Mouse (Mus musculus): ENCODE measurements around the gene Xpa.
A peak's percentile ranks its signal among the peaks of the same experiment; 100 is the strongest.

Gene Xpa

GRCm38 (mm10) chr4:46146881-46147280, 49.2 kb downstream of the Xpa start:
- no peak for DNase-seq (ENCODE audit: low read depth, low spot score)

- DNase-seq (ENCODE audit: low read depth, low spot score) = peak; percentile 75
Measured at GRCm38 (mm10) chr4:46144323-46144722, 51.8 kb downstream of the Xpa start.

GRCm38 (mm10) chr4:46138287-46139222, 57.6 kb downstream of the Xpa start, which contains the start of the genes Ncbp1 and Tstd2:
Ncbp1 (plus strand) TSS chr4:46138613.
Tstd2 (minus strand) TSS chr4:46138694.
- peak; percentile 93 for DNase-seq (ENCODE audit: low read depth, low spot score)

DNA sequence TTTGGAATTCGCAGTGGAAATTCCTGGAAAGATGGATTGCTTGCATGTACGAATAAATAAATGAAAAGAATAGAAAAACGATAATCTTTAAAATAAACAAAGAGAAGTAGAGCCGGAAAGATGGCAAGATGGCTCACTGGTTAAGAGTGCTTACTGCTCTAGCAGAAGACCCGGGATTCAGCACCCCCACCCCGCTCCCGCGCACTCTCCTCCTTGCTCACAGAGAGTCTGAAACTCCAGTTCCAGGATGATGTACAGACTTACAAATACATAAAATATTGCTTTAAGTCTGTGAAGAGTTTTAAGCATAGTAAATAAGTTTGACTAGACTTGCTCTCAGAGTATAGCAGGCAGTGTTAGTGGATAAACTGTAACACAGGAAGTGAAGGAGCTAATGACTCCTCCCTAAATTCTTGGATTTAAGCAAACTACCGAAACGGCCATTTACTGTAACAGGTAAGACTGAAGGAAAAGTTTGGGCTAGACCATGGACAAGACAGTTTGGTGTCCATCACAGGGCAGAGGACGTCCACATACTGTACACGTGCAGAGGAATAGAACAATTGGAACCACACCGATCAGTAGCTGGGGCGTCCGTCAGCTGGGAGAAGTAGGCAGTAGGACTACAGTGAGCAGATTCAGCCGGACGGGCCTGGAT, 58.4 kb downstream of the Xpa start:
- peak; percentile 54 for DNase-seq (ENCODE audit: low read depth, low spot score)

DNA sequence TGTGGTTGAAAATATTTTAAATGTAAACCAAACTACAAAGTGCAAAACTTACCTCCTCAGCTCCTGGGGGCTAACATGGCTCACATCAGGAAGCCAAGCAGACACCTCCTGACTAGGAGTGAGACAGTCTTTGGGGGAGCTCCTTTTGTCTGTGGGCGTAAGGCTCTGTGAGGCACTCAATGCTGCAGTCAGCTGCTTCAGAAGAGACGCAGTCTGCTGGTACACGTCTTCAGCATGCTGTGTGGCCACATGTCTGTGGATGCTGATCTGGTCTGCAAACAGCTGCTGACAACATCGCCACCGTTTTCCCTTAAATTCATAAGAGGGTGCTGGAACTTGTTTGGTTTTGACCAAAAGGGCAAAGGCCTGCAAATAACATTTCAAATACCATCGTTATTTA, 64.3 kb downstream of the Xpa start:
- no peak for DNase-seq (ENCODE audit: low read depth, low spot score)

DNA sequence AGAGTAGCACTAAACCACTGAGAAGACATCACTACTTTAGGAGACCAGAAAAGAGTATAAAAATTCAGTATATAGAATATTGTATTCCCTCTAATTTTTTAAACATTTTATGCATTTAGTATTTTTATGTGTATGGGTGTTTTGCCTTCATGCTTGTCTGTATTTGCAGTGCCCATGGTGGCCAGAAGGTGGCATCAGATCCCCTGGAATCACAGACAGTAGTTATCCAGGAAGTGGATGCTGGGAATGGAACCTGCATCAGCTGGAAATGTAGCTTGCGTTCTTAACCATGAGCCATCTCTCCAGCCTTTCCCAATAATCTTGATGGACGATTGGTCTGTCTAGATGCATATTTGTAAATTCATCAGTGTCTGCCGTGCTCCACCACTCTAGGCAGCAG, 65.9 kb downstream of the Xpa start:
- DNase-seq (ENCODE audit: low read depth, low spot score) = peak; percentile 66

- DNase-seq (ENCODE audit: low read depth, low spot score) = no peak
Measured at GRCm38 (mm10) chr4:46129311-46130004, 66.7 kb downstream of the Xpa start.

DNA sequence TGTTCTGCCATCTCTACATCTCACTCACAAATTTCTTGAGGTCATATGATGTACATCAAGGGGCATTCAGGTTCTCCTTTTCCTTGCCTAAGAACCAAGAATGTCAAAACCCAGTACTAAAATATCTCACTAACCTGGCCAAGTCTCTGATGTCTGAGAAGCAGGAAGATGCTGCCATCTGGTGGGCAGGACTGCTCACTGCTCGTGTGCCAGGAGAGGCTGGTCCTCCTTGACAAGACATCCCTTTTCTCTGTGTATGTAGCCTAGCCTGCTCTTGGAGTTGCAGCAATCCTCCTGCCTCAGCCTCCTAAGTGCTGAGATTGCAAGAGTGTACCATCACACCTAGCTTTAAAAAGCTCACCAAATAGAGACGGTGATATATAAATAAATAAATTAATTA, 69.6 kb downstream of the Xpa start:
- peak; percentile 65 for DNase-seq (ENCODE audit: low read depth, low spot score)

- no peak for DNase-seq (ENCODE audit: low read depth, low spot score)
Measured at GRCm38 (mm10) chr4:46123358-46123757, 72.8 kb downstream of the Xpa start.

GRCm38 (mm10) chr4:46120767-46121166, 75.3 kb downstream of the Xpa start:
- no peak for DNase-seq (ENCODE audit: low read depth, low spot score)

- no peak for DNase-seq (ENCODE audit: low read depth, low spot score)
Measured at GRCm38 (mm10) chr4:46119514-46120094, 76.5 kb downstream of the Xpa start.

- no peak for DNase-seq (ENCODE audit: low read depth, low spot score)
Measured at GRCm38 (mm10) chr4:46117536-46117935, 78.6 kb downstream of the Xpa start.

DNA sequence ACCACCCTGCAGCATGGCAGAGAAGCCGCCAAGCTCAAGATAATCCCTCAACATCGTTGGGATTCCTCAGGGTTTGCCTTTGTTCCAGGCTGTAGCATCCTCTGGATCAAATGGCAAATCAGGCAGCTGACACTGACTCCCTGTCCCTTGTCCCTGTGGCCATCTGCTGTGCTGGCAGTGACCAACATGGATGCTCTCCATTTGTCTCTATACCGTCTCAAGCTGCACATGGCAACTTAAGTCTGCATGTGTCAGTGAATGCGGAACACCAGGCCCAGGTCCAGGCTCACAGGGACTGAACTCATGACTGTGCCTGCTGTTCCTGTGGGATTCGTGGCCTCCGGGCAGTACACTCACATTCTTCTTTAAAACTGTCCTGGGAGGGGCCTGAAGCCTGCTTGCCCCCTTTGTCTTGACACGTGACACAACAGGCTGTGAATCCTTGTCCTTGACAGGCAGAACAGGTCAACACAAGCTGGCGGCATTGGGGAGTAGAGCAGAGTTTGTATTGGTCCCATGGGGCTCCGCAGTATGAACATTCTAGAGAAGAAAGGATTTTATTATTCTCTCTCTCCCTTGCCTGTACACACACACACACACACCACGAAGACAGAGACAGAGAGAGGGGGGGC, 79.5 kb downstream of the Xpa start:
- DNase-seq (ENCODE audit: low read depth, low spot score) = peak; percentile 34

GRCm38 (mm10) chr4:46115308-46115707, 80.8 kb downstream of the Xpa start:
- DNase-seq (ENCODE audit: low read depth, low spot score) = no peak

DNA sequence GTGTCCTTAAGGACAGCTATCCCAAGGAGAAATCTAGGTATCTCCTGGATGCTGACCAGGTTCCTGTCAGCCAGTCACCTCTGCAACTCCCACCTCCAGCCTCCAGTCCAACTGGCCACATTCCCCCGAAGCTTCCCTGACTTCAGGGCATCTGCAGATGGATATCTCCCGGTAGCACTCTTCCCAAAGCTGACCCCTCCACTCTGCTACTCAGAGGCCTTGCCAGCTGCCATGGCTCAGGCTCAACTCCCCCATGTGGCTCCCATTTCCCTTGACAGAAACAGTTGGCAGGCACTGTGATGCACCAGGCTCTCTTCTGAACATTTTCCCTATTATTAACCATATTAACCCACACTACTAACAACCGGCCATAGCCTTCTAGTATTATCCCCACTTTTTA, 84.8 kb downstream of the Xpa start:
- no peak for DNase-seq (ENCODE audit: low read depth, low spot score)

DNA sequence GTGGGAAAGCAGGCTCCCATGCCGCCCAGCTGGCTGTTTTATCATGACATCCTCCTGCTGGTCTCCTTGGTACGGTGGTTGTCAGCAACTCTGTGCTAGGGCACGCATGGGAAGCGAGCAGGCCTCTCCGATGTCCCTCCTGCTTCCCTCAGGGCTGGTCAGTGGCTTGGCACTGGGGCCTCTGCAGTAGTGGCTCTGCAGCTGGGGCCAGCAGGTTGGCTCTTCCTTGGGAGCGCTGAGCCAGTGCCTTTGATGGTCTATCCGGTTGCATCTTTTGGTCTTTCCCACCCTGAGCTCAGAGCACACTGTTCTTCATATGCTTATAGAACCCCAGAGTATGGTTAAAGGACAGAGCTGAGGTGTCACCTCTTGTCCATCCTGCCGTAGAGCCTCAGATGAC, 86.0 kb downstream of the Xpa start:
- DNase-seq (ENCODE audit: low read depth, low spot score) = no peak

All from R1 (cell line).